Mouse (Mus musculus): Measurements from ENCODE around the gene Tmem176b.

Gene Tmem176b

GRCm38 (mm10) chr6:48784406-48784805 lies 56.9 kb downstream of the Tmem176b start:
- no peak for DNase-seq

Measured in cerebellum, adult 11-12 months (tissue).